Mouse (Mus musculus) retina, embryonic 14.5 days (tissue): ENCODE data around the gene Donson.
"Not testable (repeated sequence)": the region's sequence is repeated elsewhere in the genome, so short reads cannot be mapped to it uniquely, and the experiment has no call there.

ENCODE experiments used
- DNase-seq: peaks from one replicate; pipeline ENCODE4 v3.0.0-alpha.2; 2015; ENCODE audit warnings: low spot score

Gene Donson

GRCm38 (mm10) chr16:91688023-91688618 lies 449 bp downstream of the Donson start:
- peak; percentile 57 for DNase-seq

DNA sequence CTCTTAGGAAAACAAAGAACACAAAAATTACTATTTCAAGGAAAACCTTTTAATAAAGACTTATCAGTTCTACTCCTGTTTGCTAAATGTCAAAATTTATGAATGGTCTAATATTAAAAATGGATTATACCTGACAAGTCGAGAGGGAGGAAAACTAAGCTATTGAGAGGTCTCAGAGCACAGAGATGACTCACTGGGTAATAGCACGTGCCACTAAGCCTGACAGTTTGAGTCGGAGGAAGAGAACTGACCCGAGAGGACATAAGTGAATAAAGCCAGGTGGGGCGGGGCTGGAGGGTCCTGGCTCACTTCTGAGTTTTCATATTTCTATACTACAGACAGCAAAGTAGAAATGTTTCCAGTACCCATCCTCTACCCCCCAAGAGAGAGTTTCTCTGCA lies 2.2 kb downstream of the Donson start:
- no peak for DNase-seq

- DNase-seq, result no peak
Observed at GRCm38 (mm10) chr16:91685526-91685925, 3.0 kb downstream of the Donson start.

DNA sequence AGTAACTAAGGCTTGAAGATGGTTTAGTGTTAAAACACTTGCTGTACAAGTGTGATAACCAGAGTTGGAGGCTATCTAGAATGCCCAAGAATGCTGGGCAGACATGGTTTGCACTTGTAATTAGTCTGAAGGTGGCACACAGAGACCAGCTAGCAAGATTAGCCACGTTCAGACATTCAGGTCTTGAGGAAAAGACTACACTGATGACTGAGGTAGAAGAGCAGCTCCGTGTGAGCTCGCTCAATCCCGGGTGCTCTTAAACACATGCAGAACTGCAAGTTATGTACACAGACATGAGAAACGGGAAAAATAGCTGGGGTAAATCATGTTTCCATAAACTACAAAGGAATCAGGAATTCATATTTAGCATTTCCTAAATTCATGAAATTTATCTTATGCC lies 7.9 kb downstream of the Donson start:
- no peak for DNase-seq

GRCm38 (mm10) chr16:91678147-91678911 lies 10.2 kb downstream of the Donson start:
- DNase-seq, result no peak

DNA sequence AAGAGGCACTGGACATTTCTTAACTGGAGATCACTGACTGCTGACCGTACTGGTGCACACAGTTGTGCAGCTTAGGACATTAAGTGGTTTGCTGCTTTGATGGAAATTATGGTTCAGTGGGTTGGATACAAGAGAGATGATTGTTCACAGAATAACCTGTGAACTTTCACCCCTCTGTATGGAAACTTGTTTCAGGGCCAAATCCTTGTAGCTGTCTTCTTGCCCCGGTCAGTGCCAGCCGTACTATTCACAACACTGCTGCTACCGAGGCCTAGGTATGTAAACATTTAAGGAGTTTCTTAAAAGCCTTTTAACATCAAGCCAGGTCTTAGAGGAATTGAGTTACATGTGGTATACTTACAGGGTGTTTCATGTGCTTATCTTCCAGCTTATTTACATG lies 14.1 kb downstream of the Donson start:
- DNase-seq, result no peak

DNA sequence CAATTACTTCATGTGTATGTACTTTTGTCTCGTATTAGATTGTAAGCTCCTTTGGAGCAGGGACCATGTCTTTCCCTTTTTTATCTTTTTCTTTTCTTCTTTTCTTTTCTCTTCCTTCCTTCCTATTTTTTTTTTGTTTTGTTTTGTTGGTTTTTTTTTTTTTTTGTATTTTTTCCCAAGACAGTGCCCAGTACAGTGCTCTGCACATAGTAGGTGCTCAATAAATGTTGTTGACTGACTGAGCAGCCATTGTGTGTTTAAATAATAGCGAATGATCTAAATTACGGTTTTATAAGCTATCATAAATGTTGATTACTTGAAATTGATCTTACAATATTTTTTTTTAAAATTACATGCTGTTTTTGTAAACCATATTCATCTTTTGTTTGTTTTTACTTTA lies 24.8 kb downstream of the Donson start:
- DNase-seq, result no peak

- DNase-seq, result no peak
Observed at GRCm38 (mm10) chr16:91662336-91662735, 26.2 kb downstream of the Donson start.

DNA sequence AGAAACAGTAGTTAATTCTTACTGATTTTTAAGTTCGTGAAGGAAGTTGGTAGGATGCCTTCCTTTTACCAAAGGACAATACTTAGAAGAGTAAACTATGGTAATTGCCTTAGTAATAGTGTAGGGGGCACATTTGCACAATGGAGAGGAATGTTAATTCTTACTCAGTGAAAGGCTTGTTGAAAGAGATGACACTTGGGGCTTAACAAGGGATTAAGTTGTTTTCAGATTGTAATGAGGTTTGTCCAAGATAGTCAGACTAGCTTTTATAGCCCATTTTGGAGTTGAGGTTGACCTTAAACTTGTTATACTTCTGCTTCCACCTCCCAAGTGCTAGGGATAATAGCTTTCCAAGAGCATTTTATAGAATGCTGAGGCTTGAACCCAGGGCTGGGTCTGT lies 27.2 kb downstream of the Donson start:
- DNase-seq, result no peak

- DNase-seq, result no peak
Observed at GRCm38 (mm10) chr16:91659798-91660197, 28.8 kb downstream of the Donson start.

GRCm38 (mm10) chr16:91658471-91658870 lies 30.1 kb downstream of the Donson start:
- no peak for DNase-seq

- no peak for DNase-seq
Observed at GRCm38 (mm10) chr16:91657285-91657684, 31.3 kb downstream of the Donson start.

GRCm38 (mm10) chr16:91655285-91655684 lies 33.3 kb downstream of the Donson start:
- DNase-seq, result no peak

DNA sequence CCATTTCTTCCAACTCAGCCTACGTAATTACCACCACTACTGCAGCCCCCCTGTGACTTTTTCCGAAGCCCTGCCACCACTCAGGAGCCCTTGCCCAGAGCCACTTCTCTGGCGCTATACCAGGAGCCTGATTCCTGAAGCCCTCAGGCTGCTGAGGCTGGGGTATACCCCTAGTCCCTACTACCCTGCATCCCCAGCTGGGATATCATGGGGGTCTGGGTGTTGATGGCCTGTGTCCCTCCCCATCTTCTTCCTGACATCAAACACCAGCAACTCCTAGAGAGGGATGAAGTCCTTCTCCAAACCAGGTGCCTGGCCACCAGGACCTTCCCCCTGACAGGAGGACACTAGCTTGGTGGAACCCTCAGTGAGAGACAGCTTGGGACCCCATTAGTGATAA lies 36.4 kb downstream of the Donson start:
- no peak for DNase-seq

GRCm38 (mm10) chr16:91649781-91650180 lies 38.8 kb downstream of the Donson start:
- no peak for DNase-seq

- DNase-seq, result no peak
Observed at GRCm38 (mm10) chr16:91649246-91649645, 39.3 kb downstream of the Donson start.

GRCm38 (mm10) chr16:91648220-91648550 lies 40.4 kb downstream of the Donson start:
- peak; percentile 81 for DNase-seq

DNA sequence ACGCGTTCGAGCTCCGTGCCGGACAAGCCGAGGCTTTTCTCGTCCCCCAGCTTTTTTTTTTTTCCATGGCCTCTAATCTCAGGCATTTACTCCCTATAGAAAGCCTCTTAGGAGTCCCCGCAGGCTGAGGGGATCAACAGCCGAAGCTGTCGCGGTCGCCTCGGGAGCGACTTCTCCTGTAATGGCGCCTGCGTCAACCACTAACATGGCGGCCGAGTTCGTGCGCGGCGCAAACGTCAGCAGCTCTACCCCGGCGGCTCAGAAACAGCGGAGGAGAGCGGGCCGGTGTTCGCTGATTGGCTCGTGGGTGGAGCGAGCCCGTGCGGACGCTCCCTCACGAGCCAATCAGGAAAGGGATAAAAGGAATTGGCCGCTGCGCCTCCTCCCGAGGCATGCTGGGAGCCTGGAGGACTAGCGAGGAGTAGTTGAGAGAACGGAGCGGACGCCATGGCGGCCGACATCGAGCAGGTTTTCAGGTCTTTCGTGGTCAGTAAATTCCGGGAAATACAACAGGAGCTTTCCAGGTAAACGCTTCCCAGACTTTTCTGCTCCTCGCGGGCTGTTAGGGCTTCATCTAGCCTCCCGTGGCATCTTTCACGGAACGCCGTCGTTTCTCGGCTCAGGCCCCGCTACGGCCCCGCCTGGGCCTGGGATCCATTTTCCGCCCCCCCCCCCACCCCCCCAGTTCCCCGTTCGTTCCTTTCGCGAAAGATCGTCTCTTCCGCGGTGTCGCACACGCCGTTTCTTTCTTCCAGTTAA lies 40.9 kb downstream of the Donson start, which contains the start of gene Son:
Son (plus strand) TSS at position 46 of the 759 bp plus-strand sequence.
- peak; percentile 97 for DNase-seq

DNA sequence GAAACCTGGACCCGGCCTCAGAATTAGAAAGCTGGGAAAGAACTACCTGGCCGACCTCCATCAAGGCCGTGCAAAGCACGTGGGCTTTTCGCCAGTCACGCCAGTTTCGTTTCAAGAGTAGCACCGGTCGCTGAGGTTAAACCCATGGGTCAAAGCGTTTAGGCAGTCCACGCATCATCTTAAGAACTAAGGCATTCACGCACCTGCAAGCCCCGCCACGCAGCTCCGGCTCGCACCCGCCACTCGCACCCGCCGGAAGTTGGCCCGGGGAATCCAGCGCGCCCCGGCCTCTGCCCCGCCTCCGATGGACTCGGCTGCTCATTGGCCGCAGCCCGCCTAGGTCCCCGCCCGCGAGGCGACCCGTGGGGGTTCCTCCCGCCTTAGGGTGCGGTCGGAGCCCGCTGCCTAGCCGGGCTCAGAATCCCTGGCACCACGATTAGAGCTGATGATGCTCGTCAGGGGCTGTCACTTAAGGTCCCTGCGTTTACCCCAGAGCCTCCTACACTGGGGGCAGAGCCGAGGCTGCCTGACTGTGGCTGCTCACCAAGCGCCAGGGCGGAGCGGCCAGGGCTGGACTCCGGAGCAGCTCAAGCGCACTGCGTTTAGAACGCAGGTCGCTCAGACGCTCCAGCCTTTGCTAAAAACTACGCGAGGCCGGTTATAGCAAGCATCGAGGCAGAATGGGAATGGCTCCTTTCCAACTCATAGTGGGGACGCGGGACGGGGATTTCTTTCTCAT lies 41.7 kb downstream of the Donson start, which contains the start of gene Gart:
Gart (minus strand) TSS at position 272 of the 739 bp plus-strand sequence.
- DNase-seq, result peak; percentile 87

GRCm38 (mm10) chr16:91645995-91646602 lies 42.5 kb downstream of the Donson start:
- peak; percentile 41 for DNase-seq

DNA sequence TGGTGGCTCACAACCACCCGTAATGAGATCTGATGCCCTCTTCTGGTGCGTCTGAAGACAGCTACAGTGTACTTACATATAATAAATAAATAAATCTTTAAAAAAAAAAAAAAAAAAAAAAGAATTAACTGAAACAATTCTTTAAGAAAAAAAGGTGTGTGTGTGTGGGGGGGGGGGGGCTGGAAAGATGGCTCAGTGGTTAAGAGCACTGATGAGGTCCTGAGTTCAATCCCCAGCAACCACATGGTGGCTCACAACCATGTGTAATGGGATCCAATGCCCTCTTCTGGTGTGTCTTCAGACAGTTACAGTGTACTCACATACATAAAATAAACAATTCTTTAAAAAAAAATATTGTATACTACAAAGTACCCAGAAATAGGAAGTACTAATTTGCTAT lies 43.1 kb downstream of the Donson start:
- DNase-seq, result not testable (repeated sequence)

GRCm38 (mm10) chr16:91644901-91645300 lies 43.7 kb downstream of the Donson start:
- DNase-seq, result no peak
